Mouse (Mus musculus): ENCODE data around the gene Tmtc2.

Gene Tmtc2

GRCm38 (mm10) chr10:105405856-105406527, 168.3 kb downstream of the Tmtc2 start:
- DNase-seq (ENCODE audit: low spot score): no peak

GRCm38 (mm10) chr10:105403931-105404330, 170.3 kb downstream of the Tmtc2 start:
- DNase-seq (ENCODE audit: low spot score): no peak

GRCm38 (mm10) chr10:105402481-105402779, 171.8 kb downstream of the Tmtc2 start:
- DNase-seq (ENCODE audit: low spot score): no peak

- DNase-seq (ENCODE audit: low spot score): peak; percentile 18
These were observed 172.3 kb downstream of the Tmtc2 start for GRCm38 (mm10) chr10:105401754-105402480.

- no peak for DNase-seq (ENCODE audit: low spot score)
These were observed 174.9 kb downstream of the Tmtc2 start for GRCm38 (mm10) chr10:105399316-105399715.

GRCm38 (mm10) chr10:105384065-105384464, 190.2 kb downstream of the Tmtc2 start:
- DNase-seq (ENCODE audit: low spot score): no peak

GRCm38 (mm10) chr10:105381705-105382104, 192.5 kb downstream of the Tmtc2 start:
- DNase-seq (ENCODE audit: low spot score): no peak

- no peak for DNase-seq (ENCODE audit: low spot score)
These were observed 193.0 kb downstream of the Tmtc2 start for GRCm38 (mm10) chr10:105381202-105381601.

GRCm38 (mm10) chr10:105380584-105380983, 193.7 kb downstream of the Tmtc2 start:
- DNase-seq (ENCODE audit: low spot score): no peak

- DNase-seq (ENCODE audit: low spot score): no peak
These were observed 196.5 kb downstream of the Tmtc2 start for GRCm38 (mm10) chr10:105377711-105378110.

- DNase-seq (ENCODE audit: low spot score): no peak
These were observed 201.0 kb downstream of the Tmtc2 start for GRCm38 (mm10) chr10:105373265-105373664.

- peak; percentile 14 for DNase-seq (ENCODE audit: low spot score)
These were observed 206.0 kb downstream of the Tmtc2 start for GRCm38 (mm10) chr10:105368242-105368641.

GRCm38 (mm10) chr10:105364480-105364879, 209.8 kb downstream of the Tmtc2 start:
- no peak for DNase-seq (ENCODE audit: low spot score)

- no peak for DNase-seq (ENCODE audit: low spot score)
These were observed 223.9 kb downstream of the Tmtc2 start for GRCm38 (mm10) chr10:105350301-105350700.

- DNase-seq (ENCODE audit: low spot score): no peak
These were observed 228.3 kb downstream of the Tmtc2 start for GRCm38 (mm10) chr10:105345920-105346319.

- no peak for DNase-seq (ENCODE audit: low spot score)
These were observed 241.4 kb downstream of the Tmtc2 start for GRCm38 (mm10) chr10:105332856-105333255.

- no peak for DNase-seq (ENCODE audit: low spot score)
These were observed 243.9 kb downstream of the Tmtc2 start for GRCm38 (mm10) chr10:105330327-105330726.

- no peak for DNase-seq (ENCODE audit: low spot score)
These were observed 250.5 kb downstream of the Tmtc2 start for GRCm38 (mm10) chr10:105323646-105324192.

- DNase-seq (ENCODE audit: low spot score): no peak
These were observed 254.8 kb downstream of the Tmtc2 start for GRCm38 (mm10) chr10:105319299-105320057.

GRCm38 (mm10) chr10:105318869-105319268, 255.4 kb downstream of the Tmtc2 start:
- no peak for DNase-seq (ENCODE audit: low spot score)

- DNase-seq (ENCODE audit: low spot score): no peak
These were observed 261.3 kb downstream of the Tmtc2 start for GRCm38 (mm10) chr10:105312986-105313385.

GRCm38 (mm10) chr10:105297560-105297959, 276.7 kb downstream of the Tmtc2 start:
- DNase-seq (ENCODE audit: low spot score): no peak

- no peak for DNase-seq (ENCODE audit: low spot score)
These were observed 281.3 kb downstream of the Tmtc2 start for GRCm38 (mm10) chr10:105292961-105293360.
